Mouse (Mus musculus): Measurements from ENCODE around the gene Mcf2l. TPM values are rescaled to one million over a fixed set of nuclear protein-coding genes. Genes with fewer than 3 reads are reported as not detected.

Gene Mcf2l
- polyA plus RNA-seq, 1 experiment from 2014 or later = 158 TPM

- H3K9ac ChIP-seq = no peak overlapping the region
- DNase-seq (ENCODE audit: low spot score) (no peak), ATAC-seq (ENCODE audit: low FRiP score) (no peak)
- H3K36me3 ChIP-seq (replicated peaks; ENCODE audit: control insufficient read depth, insufficient read depth) = peaks cover 34% of the 10 kb centered on the region
- peaks cover 49% of the 10 kb centered on the region for H3K4me1 ChIP-seq (replicated peaks; ENCODE audit: control insufficient read depth, insufficient read depth, low read length)
- WGBS = 59% methylated on average over 6 of the region's 6 CpGs
- H3K4me3 ChIP-seq (replicated peaks; ENCODE audit: low read length) = no peak overlapping the region
- H3K9me3 ChIP-seq (ENCODE audit: control insufficient read depth, low read length) = no peaks in the 10 kb centered on the region
- no peak overlapping the region for H3K4me2 ChIP-seq (replicated peaks)
- H3K27me3 ChIP-seq (ENCODE audit: control insufficient read depth, insufficient read depth, low read length) = no peaks in the 10 kb centered on the region
- no peak overlapping the region for H3K27ac ChIP-seq
Measured at GRCm38 (mm10) chr8:12952699-12953098, 79.1 kb downstream of the Mcf2l start.

GRCm38 (mm10) chr8:12955362-12955879, 81.8 kb downstream of the Mcf2l start:
- peaks cover 34% of the 10 kb centered on the region for H3K36me3 ChIP-seq (replicated peaks; ENCODE audit: control insufficient read depth, insufficient read depth)
- WGBS = 76% methylated on average over 8 of the region's 8 CpGs
- H3K4me2 ChIP-seq (replicated peaks) = no peak overlapping the region

GRCm38 (mm10) chr8:12955880-12956279, 82.3 kb downstream of the Mcf2l start:
- Histone ChIP-seq H3K4me1 (replicated peaks; ENCODE audit: control insufficient read depth, insufficient read depth, low read length) (peaks cover 51% of the 10 kb centered on the region), H3K9me3 (ENCODE audit: control insufficient read depth, low read length) (no peaks in the 10 kb centered on the region), H3K27me3 (ENCODE audit: control insufficient read depth, insufficient read depth, low read length) (no peaks in the 10 kb centered on the region), H3K36me3 (replicated peaks; ENCODE audit: control insufficient read depth, insufficient read depth) (peaks cover 34% of the 10 kb centered on the region), H3K4me3 (replicated peaks; ENCODE audit: low read length) (no peak overlapping the region), H3K4me2 (replicated peaks) (no peak overlapping the region), H3K9ac (no peak overlapping the region), H3K27ac (no peak overlapping the region)
- ATAC-seq (ENCODE audit: low FRiP score) (no peak), DNase-seq (ENCODE audit: low spot score) (no peak)
- 93% methylated on average over 4 of the region's 4 CpGs for WGBS

More at GRCm38 (mm10) chr8:12955362-12955879, 81.8 kb downstream of the Mcf2l start:
- Histone ChIP-seq H3K27me3 (ENCODE audit: control insufficient read depth, insufficient read depth, low read length) (no peaks in the 10 kb centered on the region), H3K4me3 (replicated peaks; ENCODE audit: low read length) (no peak overlapping the region), H3K27ac (no peak overlapping the region), H3K9me3 (ENCODE audit: control insufficient read depth, low read length) (no peaks in the 10 kb centered on the region), H3K9ac (no peak overlapping the region), H3K4me1 (replicated peaks; ENCODE audit: control insufficient read depth, insufficient read depth, low read length) (peaks cover 56% of the 10 kb centered on the region)
- DNase-seq (ENCODE audit: low spot score) (no peak), ATAC-seq (ENCODE audit: low FRiP score) (no peak)

GRCm38 (mm10) chr8:12956941-12957340, 83.3 kb downstream of the Mcf2l start:
- H3K4me3 ChIP-seq (replicated peaks; ENCODE audit: low read length) = no peak overlapping the region
- no peak for ATAC-seq (ENCODE audit: low FRiP score)
- H3K4me1 ChIP-seq (replicated peaks; ENCODE audit: control insufficient read depth, insufficient read depth, low read length) = peaks cover 46% of the 10 kb centered on the region
- H3K27ac ChIP-seq = peak overlapping the region; percentile 44; the same call in 1 of the 2 replicates
- peaks cover 32% of the 10 kb centered on the region for H3K36me3 ChIP-seq (replicated peaks; ENCODE audit: control insufficient read depth, insufficient read depth)
- H3K9ac ChIP-seq = no peak overlapping the region
- no peaks in the 10 kb centered on the region for H3K27me3 ChIP-seq (ENCODE audit: control insufficient read depth, insufficient read depth, low read length)
- DNase-seq (ENCODE audit: low spot score) = no peak
- no peaks in the 10 kb centered on the region for H3K9me3 ChIP-seq (ENCODE audit: control insufficient read depth, low read length)
- 53% methylated on average over 5 of the region's 5 CpGs for WGBS
- no peak overlapping the region for H3K4me2 ChIP-seq (replicated peaks)

- no peak overlapping the region for H3K4me2 ChIP-seq (replicated peaks)
- H3K9ac ChIP-seq = no peak overlapping the region
- H3K27ac ChIP-seq = peak overlapping the region; percentile 44; the same call in 1 of the 2 replicates
- 23% methylated on average over 6 of the region's 6 CpGs for WGBS
- H3K27me3 ChIP-seq (ENCODE audit: control insufficient read depth, insufficient read depth, low read length) = no peaks in the 10 kb centered on the region
- DNase-seq (ENCODE audit: low spot score) (no peak), ATAC-seq (ENCODE audit: low FRiP score) (no peak; the same call in 1 of the 2 replicates)
- H3K4me1 ChIP-seq (replicated peaks; ENCODE audit: control insufficient read depth, insufficient read depth, low read length) = peaks cover 46% of the 10 kb centered on the region
- H3K4me3 ChIP-seq (replicated peaks; ENCODE audit: low read length) = no peak overlapping the region
- H3K36me3 ChIP-seq (replicated peaks; ENCODE audit: control insufficient read depth, insufficient read depth) = peaks cover 27% of the 10 kb centered on the region
- no peaks in the 10 kb centered on the region for H3K9me3 ChIP-seq (ENCODE audit: control insufficient read depth, low read length)
Measured at GRCm38 (mm10) chr8:12957419-12957818, 83.8 kb downstream of the Mcf2l start.

GRCm38 (mm10) chr8:12960609-12961008, 87.0 kb downstream of the Mcf2l start:
- no peak overlapping the region for H3K4me2 ChIP-seq (replicated peaks)
- H3K4me1 ChIP-seq (replicated peaks; ENCODE audit: control insufficient read depth, insufficient read depth, low read length) = peaks cover 48% of the 10 kb centered on the region
- 91% methylated on average over 2 of the region's 2 CpGs for WGBS
- H3K9me3 ChIP-seq (ENCODE audit: control insufficient read depth, low read length) = no peaks in the 10 kb centered on the region
- ATAC-seq (ENCODE audit: low FRiP score) = no peak
- no peak for DNase-seq (ENCODE audit: low spot score)
- no peaks in the 10 kb centered on the region for H3K27me3 ChIP-seq (ENCODE audit: control insufficient read depth, insufficient read depth, low read length)
- no peak overlapping the region for H3K4me3 ChIP-seq (replicated peaks; ENCODE audit: low read length)
- H3K36me3 ChIP-seq (replicated peaks; ENCODE audit: control insufficient read depth, insufficient read depth) = peaks cover 27% of the 10 kb centered on the region
- H3K27ac ChIP-seq = no peak overlapping the region
- no peak overlapping the region for H3K9ac ChIP-seq

- Histone ChIP-seq H3K4me1 (replicated peaks; ENCODE audit: control insufficient read depth, insufficient read depth, low read length) (peaks cover 46% of the 10 kb centered on the region), H3K9ac (no peak overlapping the region), H3K36me3 (replicated peaks; ENCODE audit: control insufficient read depth, insufficient read depth) (peaks cover 33% of the 10 kb centered on the region), H3K4me3 (replicated peaks; ENCODE audit: low read length) (no peak overlapping the region), H3K27me3 (ENCODE audit: control insufficient read depth, insufficient read depth, low read length) (no peaks in the 10 kb centered on the region), H3K27ac (no peak overlapping the region), H3K9me3 (ENCODE audit: control insufficient read depth, low read length) (no peaks in the 10 kb centered on the region), H3K4me2 (replicated peaks) (no peak overlapping the region)
- DNase-seq (ENCODE audit: low spot score) (no peak), ATAC-seq (ENCODE audit: low FRiP score) (no peak)
- WGBS = 71% methylated on average over 2 of the region's 2 CpGs
Measured at GRCm38 (mm10) chr8:12961211-12961610, 87.6 kb downstream of the Mcf2l start.

- Histone ChIP-seq H3K27ac (no peak overlapping the region), H3K9me3 (ENCODE audit: control insufficient read depth, low read length) (no peaks in the 10 kb centered on the region), H3K27me3 (ENCODE audit: control insufficient read depth, insufficient read depth, low read length) (no peaks in the 10 kb centered on the region), H3K4me3 (replicated peaks; ENCODE audit: low read length) (no peak overlapping the region), H3K36me3 (replicated peaks; ENCODE audit: control insufficient read depth, insufficient read depth) (peaks cover 37% of the 10 kb centered on the region), H3K4me2 (replicated peaks) (no peak overlapping the region), H3K4me1 (replicated peaks; ENCODE audit: control insufficient read depth, insufficient read depth, low read length) (peaks cover 41% of the 10 kb centered on the region), H3K9ac (no peak overlapping the region)
- DNase-seq (ENCODE audit: low spot score) (no peak), ATAC-seq (ENCODE audit: low FRiP score) (no peak)
- WGBS = 71% methylated on average over 8 of the region's 8 CpGs
Measured at GRCm38 (mm10) chr8:12961821-12962534, 88.4 kb downstream of the Mcf2l start.

GRCm38 (mm10) chr8:12962541-12963380, 89.2 kb downstream of the Mcf2l start:
- DNase-seq (ENCODE audit: low spot score) (no peak), ATAC-seq (ENCODE audit: low FRiP score) (no peak)
- H3K27ac ChIP-seq = peak overlapping the region; percentile 32; the same call in 1 of the 2 replicates
- H3K4me2 ChIP-seq (replicated peaks) = no peak overlapping the region
- no peak overlapping the region for H3K4me3 ChIP-seq (replicated peaks; ENCODE audit: low read length)
- 69% methylated on average over 13 of the region's 13 CpGs for WGBS
- H3K9me3 ChIP-seq (ENCODE audit: control insufficient read depth, low read length) = no peaks in the 10 kb centered on the region
- peaks cover 37% of the 10 kb centered on the region for H3K36me3 ChIP-seq (replicated peaks; ENCODE audit: control insufficient read depth, insufficient read depth)
- H3K27me3 ChIP-seq (ENCODE audit: control insufficient read depth, insufficient read depth, low read length) = no peaks in the 10 kb centered on the region
- H3K9ac ChIP-seq = no peak overlapping the region
- peaks cover 33% of the 10 kb centered on the region for H3K4me1 ChIP-seq (replicated peaks; ENCODE audit: control insufficient read depth, insufficient read depth, low read length)

Measured in hindbrain, embryonic 14.5 days (tissue).